Mouse (Mus musculus): ENCODE data around the gene Fam76a.

Gene Fam76a

DNA sequence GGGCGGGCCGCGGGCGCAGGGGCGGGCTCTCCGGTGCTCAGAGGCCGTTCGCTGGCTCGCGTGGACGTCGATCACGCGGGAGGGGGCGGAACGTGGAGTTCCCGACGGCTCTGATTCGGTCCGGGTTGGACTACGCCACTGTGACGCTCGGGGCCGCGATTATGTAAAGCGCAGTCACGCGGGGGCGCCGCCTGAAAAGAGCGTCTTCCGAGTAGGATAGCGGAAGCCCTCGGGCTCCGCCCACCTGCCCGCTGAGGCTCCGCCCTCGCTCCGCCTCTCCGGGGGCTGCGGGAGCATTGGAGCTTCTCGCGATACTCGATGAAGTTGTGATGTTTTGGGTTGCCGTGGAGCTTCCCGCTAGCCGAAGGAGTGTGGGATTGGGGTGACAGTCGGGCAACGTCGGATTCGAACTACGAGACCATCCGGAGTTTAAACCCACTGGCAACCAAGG is at the start of gene Fam76a:
Fam76a (minus strand) TSS at position 1 of the 451 bp plus-strand sequence.
- DNase-seq: peak; percentile 100

DNA sequence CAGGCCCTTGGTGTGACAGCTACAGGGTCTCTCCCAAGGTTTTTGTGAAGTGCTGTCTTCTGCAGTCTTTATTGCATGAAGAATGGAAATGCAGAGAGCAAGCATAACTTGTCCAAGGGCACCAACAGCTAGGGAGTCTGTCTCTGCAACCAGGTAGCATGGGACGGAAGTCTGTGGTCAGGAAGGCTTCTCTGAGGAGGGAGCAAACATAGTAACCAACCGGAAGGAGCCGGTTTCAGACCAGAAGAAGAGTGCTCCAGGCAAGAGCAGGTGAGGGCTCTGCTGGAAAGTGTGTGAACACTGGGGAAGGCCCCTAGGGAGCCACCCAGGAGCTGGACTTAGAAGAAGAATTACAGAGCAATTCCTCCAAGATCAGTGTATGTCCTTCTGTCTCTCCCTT is 49.7 kb upstream of the Fam76a start:
- no peak for DNase-seq

DNA sequence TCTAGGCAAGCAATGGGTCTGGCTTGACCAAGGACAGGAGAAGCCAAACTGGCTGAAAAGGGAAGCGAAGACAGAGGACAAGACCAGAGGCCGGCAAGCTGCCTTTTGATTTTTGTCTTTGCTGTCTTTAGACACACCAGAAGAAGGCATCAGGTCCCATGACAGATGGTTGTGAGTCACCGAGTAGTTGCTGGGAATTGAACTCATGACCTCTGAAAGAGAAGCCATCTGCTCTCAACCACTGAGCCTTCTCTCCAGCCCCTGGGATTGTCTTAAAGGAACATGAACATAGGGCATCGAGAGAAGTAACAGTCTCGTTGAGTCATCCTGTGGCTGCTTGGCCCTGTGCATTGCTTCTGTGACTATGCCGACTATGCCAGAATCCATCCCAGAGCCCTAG is 49.2 kb upstream of the Fam76a start:
- no peak for DNase-seq

DNA sequence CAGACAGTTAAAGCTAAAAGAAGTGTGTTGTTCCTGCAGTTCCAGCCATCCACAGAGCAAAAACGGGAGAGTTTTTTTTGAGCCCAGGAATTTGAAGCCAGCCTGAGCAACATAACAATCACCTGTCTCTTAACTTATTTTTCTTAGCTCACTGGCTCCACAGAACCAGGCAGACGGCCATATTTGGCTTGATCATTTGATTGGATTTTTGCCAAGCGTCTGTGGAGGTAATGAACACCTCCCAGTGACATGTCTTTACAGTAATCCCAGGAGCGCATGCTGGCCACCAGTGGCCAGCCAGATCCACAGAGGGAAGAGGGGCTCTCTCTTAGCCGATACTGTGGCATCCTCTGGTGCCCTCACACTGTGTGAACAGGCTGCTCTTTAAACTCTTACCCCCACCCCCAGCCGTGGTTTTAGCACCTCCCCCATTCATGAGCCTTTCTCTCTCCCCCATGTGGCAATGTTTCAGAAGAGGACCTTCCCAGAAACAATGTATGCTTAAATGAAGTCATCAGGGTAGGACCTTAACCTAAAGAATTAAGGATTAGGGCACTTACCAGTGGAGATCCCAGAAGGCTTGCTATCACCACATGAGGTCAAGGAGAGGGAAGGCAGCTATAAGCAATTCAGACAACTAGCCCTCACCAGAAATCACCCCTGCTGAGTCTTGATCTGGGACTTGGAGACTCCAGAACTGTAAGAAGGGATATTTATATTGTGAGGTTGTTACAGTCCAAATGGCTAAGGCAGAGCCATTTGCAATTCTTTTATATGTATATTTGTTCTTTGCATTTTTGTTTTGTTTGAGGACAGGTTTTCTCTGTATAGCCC is 46.0 kb upstream of the Fam76a start:
- DNase-seq: no peak

DNA sequence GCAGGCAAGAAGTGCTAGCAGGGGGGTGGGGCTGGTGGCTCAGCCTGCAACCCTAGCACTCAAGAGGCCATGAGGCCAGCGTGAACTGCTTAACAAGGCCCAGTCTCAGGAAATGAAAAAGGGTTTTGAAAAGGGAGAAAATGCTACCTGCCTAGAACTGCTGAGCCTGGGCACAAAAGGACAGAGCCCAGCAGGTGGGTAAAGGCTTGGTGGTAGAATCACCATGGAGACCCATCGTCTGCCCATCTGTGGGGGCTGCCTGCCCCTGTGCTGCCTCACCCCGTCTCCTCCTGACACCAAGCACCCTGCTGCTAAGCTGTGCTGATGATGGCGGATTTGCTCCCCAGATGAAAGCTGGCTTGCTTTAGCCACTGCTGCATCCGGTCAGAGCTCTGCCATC is 42.1 kb upstream of the Fam76a start:
- no peak for DNase-seq

DNA sequence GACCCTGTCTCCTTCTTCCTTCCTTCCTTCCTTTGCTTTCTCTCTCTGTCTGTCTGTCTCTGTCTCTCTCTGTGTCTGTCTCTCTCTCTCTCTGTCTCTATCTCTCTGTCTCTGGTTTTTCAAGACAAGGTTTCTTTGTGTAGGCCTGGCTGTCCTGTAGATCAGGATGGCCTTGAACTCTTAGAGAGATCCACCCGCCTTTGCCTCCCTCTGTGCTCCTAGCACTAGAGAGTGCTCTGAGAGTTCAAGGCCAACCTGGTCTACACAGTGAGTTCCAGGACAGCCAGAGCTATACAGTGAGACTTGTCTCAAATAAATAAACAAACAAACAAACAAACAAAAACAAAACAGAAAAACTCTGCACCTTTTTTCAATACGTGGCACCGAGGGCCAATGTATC is 41.7 kb upstream of the Fam76a start:
- DNase-seq: no peak

DNA sequence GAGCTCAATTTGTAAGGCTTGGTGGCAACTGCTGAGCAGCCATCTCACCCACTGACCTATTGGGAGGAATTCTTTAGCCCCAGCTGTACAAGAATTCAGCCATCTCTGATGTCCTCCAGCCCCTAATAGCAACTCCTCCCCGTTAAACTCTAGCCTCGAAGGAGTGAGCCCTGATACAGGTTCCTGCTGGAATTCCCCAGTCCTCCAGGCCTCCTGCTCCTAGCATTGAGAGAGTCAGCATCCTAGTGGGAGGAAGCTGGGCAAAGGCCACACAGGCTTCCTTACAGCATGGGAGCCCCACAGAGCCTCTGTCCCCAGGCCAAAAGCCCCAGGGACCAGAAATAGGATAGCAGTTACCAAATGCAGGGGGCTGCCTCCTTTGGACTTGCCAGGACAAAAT is 41.1 kb upstream of the Fam76a start:
- no peak for DNase-seq

DNA sequence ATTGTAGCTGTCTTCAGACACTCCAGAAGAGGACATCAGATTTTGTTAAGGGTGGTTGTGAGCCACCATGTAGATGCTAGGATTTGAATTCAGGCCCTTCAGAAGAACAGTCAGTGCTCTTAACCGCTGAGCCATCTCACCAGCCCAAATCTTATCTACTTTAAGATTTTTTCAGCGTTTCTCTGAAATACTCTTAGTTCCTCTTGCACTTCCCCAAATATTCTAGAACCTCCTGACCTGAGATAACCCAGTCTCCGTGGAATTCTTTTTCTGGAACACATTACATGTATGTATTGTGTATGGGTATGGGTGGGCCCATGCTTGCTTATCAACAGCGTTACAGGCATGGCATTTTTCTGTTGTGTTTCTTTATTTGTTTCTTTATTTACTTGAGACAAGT is 40.3 kb upstream of the Fam76a start:
- no peak for DNase-seq

DNA sequence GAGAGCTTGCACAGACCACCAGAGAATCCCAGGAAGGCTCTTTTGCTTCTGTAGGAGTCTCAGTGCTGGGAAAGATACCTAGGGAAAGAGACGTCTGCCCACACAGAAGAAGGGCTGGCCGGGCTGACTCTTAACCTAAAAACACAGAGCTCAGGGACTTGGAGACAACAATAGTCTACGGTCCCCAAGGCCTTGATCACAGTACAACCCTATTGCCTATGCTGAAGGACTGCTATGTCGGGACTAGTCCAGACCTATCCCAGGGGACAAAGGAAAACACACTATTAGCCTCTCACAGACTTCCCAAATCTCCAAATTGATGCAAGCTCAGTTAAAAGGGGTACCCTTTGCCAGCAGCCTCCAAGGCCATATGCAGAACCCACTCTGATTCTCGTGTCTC is 39.5 kb upstream of the Fam76a start:
- DNase-seq: no peak

DNA sequence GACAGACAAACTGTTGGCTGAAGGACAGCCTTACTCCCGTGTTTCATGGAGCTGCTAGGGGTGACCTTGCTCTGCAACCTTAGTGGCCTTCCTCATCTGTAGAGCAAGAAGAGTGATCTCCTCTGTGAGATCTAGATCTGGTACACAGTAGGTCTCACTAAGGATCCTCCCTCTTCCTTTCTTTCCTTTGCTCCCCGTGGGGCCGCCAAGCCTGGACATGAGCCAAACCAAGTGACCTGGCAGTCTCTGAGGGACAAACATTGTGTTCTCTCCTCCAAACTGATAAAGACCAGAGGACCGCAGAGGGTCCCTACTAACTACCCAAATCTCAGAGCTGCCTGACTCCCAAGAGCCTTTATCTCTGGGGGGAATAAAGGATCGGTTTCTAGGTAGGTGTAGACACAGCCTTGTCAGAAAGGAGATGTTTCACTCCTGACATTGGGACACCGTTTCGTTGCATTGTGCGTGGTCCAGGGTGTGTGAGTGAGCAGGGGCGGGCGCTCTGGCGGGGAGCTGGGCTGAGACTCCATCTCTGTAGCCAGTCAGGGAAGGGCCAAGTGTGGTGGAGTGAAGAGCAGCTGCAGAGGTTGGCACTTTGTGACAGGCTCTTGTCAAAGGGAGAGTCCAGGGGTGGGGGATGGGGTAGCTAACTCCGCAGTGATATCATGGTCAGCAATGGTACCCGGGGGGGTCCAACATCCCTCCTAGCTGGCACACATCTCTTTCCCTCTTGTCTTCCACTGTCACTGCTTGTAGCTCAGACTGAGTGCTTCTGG is 38.7 kb upstream of the Fam76a start:
- DNase-seq: no peak

DNA sequence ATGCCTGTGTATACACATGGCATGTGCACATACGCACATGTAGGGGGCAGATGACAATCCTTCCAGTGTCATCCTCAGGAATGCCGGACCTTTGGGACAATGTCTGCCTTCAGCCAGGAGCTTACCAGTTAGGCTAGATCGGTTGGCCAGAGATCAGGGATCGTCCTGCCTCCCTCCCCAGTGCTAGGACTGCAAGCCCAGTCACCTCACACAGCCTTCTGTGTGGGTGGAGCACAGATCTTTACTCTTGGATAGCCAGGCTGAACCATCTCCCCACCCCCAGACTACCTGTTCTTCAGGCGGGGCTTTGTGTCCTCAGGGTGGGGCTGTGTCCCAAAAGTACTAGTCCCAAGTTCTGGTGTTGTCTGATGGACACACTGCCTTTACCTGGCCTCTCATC is 38.0 kb upstream of the Fam76a start:
- DNase-seq: no peak

DNA sequence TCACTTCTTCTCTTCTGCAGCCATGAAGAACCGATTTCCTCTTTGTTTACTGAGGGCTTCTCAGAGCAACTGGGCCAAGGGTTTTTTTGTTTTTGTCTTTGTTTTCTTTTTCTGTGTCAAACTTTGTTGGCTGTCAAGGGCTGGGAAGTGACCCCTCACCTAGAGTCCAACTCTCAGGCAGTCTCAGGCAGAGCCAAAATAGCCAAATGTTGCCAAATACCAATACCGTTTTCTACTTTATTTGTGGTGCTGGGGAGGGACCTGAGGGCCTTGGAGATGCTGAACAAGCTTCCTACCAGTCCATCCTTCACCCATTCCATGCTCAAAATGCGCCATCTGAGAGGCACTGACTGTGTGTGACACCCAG is 37.3 kb upstream of the Fam76a start:
- no peak for DNase-seq

DNA sequence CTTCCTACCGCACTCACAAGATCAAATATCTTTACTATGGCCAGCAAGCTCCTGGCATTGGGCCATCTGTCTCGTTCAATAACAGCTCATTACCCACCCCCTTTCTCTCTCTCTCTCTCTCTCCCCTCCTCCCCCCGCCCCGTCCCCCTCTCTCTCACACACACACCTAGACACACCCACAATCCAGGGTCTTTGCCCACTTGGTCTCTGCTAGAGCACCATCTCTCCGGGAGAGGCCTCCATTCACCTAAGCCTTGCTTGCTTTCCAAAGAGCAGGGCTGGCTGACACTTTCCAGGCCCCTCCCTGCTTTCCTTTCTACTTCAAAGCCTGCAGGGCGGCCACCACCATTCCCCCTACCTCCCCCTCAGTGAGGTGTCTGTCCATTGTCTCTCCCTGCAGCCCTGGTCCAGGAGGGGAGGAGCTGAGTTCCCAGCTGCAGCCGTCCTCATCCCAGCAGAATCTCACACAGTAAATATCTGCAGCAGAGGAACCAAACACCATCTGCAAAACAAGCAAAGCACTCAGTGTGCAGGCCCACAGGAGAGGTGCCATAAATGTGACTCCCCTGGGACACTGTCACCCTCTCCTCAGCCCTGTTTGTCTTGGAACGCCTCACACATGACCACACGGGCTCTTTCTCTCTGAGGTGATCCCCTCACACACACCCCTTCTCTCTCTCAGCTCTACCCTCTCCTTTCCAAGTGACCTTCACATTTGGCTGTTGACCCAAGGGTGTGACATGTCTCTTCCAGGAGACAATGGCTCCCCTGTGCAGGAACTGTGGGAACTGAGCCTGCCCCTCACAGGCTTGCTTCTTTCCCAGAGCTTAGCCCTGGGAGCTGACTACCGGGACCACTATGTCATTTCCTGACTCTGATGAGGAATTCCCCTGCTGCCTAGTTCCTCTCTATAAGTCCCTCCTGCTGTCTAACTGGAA is 36.7 kb upstream of the Fam76a start:
- no peak for DNase-seq

DNA sequence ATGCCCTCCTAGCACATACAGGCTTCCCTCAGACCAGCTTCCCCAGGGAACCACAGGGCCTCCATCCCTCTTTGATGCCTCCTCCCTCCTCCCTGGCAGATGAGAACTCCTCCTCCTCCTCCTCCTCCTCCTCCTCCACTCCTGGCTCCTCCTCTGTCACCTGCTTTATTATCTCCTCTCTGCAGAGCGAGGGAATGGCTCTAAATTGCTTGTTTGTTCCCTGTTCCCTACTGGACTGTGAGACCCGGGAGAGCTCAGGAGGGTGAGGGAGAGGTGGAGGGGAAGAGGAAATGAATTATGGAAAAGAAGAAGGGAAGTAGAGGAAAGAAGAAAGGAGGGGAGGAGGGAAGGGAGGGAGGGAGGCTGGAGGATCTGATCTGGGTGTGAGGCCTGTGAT is 33.0 kb upstream of the Fam76a start:
- no peak for DNase-seq

DNA sequence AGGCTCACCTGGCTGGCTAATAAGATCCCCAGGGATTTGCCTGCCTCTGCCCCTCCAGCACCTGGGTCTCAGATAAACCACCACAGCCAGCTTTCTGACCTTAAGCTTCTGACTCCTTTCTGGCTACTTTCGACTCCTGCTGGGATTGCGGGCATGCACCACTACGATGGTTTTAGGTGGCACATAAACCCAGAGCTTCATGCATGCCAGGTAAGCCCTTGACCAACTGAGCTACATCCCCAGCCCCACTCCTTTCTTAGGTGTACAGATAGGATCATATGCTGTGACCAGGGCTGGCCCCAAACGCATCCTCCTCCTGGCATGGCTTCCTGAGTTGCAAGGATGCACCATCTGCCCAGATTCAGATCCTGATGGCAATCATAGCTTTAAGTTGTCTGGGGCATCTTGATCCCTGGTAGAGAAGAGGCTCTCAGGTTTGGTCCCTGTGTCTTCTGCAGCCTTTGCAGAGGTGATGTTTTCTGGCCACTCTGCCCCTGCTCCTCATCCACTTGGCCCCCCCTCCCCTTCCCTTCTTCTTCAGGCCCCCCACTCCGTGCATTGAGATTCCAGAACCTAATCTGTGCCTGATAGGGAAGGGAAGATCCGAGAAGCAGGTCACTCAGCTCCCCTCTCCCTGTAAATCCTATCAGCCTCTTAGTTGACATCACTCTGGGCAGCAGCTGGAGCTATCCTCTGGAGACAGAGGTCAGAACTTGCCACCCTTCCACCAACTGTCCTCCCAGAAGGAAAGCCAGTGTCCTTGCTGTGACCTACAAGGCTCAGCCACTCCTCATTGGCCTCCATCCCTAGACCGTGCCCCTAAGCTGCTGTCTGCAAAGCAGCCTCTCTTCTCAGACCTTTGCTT is 32.4 kb upstream of the Fam76a start:
- DNase-seq: no peak

DNA sequence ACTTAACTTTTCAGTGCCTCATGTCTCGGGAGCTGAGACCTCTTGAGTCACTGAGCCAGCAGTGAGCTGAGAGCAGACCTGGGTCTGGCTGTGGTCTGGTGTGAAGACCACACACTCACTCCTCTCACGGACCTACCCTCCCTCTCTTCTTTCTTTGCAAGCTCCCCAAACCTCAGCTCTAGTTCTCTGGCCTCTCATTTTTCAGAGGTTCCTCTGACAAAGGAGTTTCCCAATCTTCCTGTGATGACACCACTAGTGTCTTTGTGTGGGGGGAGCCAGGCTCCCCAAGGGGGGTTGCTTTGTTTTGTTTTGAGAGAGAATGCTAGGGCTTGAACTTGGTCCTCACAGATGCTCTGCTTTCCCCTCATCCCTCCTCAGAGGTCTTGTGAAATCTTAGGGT is 28.6 kb upstream of the Fam76a start:
- DNase-seq: no peak

DNA sequence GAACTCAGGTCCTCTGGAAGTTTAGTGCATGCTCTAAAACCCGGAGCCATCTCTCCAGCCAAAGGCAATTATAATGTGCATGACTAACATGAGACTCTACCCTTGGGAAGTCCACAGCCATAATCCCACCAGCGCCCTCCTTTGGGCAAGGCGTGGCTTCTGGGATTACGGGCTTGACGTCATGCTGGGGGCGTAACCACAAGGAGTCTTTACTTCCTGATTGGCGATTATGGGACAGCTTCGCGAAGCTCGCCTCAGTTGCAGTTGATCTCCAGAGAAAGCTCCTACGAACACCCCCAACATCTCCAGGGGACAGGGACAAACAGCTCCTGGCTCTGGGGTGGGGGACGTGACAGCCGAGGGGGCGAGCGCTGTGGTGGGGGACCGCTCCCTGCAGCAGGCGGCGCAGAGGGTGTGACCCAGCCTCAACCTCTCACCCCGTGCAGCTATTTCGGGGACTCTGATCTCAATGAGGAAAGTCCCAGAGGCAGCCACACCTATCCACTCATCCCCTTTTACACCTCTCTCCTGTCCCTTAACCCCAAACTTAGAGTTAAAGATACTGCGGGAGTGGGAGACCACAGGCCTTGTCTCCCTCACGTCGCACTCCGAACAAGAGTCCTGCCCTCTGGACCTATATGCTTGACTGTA is 27.6 kb upstream of the Fam76a start:
- DNase-seq: no peak

DNA sequence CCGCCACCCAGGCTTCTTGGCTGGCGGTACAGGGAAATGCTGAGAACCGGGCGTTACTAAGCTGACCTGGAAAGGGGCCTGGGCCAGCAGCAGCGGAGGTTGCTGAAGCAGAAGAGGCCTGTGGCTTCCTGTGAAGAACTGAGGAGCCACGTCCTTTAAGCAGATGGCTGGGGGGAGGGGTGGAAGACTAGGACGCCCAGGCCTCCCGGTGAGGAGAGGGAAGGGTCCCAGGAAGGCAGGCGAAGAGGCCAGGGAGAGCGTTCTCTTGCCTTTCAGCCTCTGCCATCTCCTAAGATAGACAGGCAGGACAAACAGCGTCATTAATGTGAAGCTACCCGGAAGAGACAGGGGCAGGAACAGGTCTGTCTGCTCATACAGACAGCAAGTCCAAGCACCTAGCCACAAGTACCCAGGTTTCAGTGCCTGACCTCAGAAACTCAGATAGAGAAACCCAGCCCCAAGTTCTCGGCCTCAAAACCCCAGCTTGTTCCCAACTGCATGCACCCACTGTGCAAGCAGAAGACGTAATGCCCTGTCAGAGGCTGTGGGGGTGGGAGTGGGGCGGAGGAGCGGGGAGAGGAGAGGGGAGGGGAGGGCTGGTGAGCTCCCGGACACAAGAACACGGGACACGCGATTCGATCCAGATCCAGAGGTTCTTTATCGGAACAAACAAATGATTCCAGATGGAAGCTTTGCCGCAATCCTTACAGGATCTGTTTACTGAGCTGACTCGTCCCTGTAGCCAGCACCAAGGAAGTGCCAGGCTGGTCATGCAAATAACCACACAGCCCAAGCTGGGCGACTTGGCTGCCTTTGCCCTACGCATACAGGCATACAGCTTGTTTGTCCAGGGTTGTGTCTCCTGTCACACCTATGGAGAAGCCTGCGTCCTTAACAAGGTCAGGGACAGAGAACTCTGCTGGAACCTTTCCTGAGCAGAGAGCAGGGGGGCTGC is 24.0 kb upstream of the Fam76a start:
- peak; percentile 71 for DNase-seq

DNA sequence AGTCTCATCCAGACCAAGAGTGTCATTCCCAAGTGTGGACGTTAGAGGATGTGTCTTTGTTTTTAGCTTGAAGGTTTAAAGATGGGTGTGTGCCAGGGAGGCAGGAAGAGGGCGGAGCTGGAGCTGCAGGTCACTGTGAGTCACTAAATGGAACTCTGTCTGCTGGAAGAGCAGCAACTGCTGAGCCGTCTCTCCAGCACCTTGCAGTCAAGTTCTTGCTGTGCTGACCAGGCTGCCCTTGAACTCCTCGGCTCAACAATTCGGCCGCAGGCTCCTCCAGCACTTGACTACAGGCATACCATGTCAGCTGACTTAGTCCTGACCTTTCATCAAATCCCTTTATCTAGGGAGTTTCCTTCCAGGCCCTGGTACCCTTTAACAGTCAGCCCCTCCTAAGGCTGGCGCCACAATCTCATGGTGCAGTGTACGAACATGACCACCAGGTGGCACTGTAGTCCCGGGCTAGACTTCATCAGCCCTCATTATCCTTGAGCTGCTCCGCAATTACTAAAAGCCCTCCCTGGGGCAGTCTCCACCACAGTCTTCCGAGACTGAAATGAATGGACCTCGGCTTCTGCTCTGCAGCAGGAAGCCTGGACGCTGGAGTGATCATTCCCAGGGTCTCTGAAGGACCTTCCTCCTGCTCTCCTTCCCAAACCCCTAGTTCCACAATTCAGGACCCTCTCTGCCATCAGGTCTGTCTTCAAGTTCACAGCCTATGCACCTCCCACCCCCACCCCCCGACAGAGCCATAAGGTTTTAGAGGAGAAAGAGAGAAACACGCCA is 23.1 kb upstream of the Fam76a start:
- DNase-seq: peak; percentile 80

DNA sequence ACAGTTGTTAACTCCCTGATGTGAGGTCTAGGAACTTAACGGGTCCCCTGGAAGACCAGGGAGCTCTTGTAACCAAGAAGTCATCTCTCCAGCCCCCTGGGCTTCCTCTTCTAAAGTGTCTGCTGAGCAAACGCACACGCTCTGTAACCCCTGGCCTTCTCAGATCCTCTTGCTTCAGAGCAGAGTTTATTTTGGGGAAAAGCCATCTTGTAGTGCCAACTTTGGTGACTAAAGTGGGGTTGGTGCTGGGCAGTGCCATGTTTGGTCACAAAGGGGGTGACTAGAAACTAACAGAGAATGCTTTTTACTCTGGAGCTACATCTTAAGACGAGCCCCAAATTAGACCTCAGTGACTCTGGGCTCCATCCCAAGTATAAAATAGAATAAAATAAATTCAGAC is 22.4 kb upstream of the Fam76a start:
- no peak for DNase-seq
